Comparison of ENCODE assay signal across 11 mouse cellular contexts in the genomic region with DNA sequence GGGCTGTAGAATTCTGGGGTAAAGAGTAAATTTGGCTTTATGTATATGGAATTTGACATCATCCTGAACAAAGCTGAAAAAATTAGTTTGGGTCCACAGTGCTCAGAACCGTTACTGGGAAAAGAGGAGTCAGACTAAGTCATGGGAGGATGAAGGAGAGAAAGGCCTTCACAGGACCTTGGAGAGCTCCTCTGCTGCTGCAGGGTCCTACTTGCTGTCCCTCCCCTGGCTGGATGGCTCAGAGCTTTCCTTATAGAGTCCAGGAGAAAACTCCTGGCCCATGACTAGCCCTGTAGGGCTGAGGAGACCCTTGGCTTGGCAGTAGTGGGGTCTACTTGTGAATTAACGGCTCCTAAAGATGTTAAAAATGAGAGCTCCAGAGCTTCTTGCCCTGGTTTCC. TPM values are rescaled to one million over a fixed set of nuclear protein-coding genes. Genes with fewer than 3 reads are reported as not detected.
DNase-seq lines count a peak whose midpoint lies in the region; ATAC-seq and TF ChIP-seq lines count a peak whose summit lies in the region.
"Had no signal": no experiment of that assay in that cellular context is flagged by ENCODE, and none has a peak within 500 bp of the region (broad histone marks: within the 10 kb centered on the region; RNA-seq: fewer than 3 reads in every experiment).

No protein-coding gene starts in this region.

- peak; percentile 46; the same call in 1 of the 2 replicates for ATAC-seq in kidney, embryonic 14.5 days (ENCODE audit: low FRiP score, low TSS enrichment)
- no peak for ATAC-seq in G1E (ENCODE audit: extremely low read depth, insufficient number of reproducible peaks, low FRiP score, poor library complexity, severe bottlenecking)
- ATAC-seq in forebrain, postnatal 0 days, result no peak

- no peak overlapping the region for H3K4me2 ChIP-seq in kidney, embryonic 14.5 days (replicated peaks; ENCODE audit: low read depth, low read length)
- H3K4me2 ChIP-seq in forebrain, postnatal 0 days (ENCODE audit: low read depth), result no peak overlapping the region
- H3K4me2 ChIP-seq: embryonic facial prominence, embryonic 15.5 days; stomach, embryonic 15.5 days had no signal

- H3K36me3 ChIP-seq in kidney, embryonic 14.5 days (ENCODE audit: control insufficient read depth, insufficient read depth, low read length), result no peaks in the 10 kb centered on the region
- H3K36me3 ChIP-seq in G1E (replicated peaks), result no peaks in the 10 kb centered on the region
- no peaks in the 10 kb centered on the region for H3K36me3 ChIP-seq in forebrain, postnatal 0 days (ENCODE audit: insufficient read depth)
- H3K36me3 ChIP-seq: embryonic facial prominence, embryonic 15.5 days; stomach, embryonic 15.5 days had no signal

- H3K27ac ChIP-seq in kidney, embryonic 14.5 days (ENCODE audit: low read depth, low read length), result no peak overlapping the region
- no peak overlapping the region for H3K27ac ChIP-seq in forebrain, postnatal 0 days (ENCODE audit: low read depth, low read length)
- H3K27ac ChIP-seq: embryonic facial prominence, embryonic 15.5 days; stomach, embryonic 15.5 days had no signal

- H3K4me3 ChIP-seq in kidney, embryonic 14.5 days (ENCODE audit: low read length), result no peak overlapping the region
- no peak overlapping the region for H3K4me3 ChIP-seq in G1E (ENCODE audit: low read depth, low read length)
- no peak overlapping the region for H3K4me3 ChIP-seq in forebrain, postnatal 0 days (ENCODE audit: low read depth, low read length)
- H3K4me3 ChIP-seq: embryonic facial prominence, embryonic 15.5 days; stomach, embryonic 15.5 days had no signal

- no peak for TF ChIP-seq CTCF in G1E (IDR thresholded peaks at IDR 0.05; ENCODE audit: low read depth, low read length)
- TF ChIP-seq CTCF in forebrain, postnatal 0 days (IDR thresholded peaks at IDR 0.05; ENCODE audit: low read depth), result no peak

- DNase-seq in kidney, adult 9 months, result no peak
- peak; percentile 22 for DNase-seq in G1E (ENCODE audit: low spot score)
- peak; percentile 76 for DNase-seq in embryo, embryonic 10 days (ENCODE audit: low spot score)
- peak; percentile 52 for DNase-seq in lung, postnatal 14 days
- DNase-seq in cerebellum, postnatal 25 days, result no peak
- DNase-seq in thymus, postnatal 36 days, result no peak
- DNase-seq in forebrain, postnatal 0 days, result no peak

- H3K27me3 ChIP-seq in kidney, embryonic 14.5 days (ENCODE audit: control insufficient read depth, insufficient read depth, low read length), result no peaks in the 10 kb centered on the region
- peaks cover 18% of the 10 kb centered on the region for H3K27me3 ChIP-seq in G1E (ENCODE audit: insufficient read depth, low read length)
- no peaks in the 10 kb centered on the region; the same call in 1 of the 2 replicates for H3K27me3 ChIP-seq in forebrain, postnatal 0 days (ENCODE audit: insufficient read depth, low read length)
- H3K27me3 ChIP-seq: embryonic facial prominence, embryonic 15.5 days; stomach, embryonic 15.5 days had no signal

- 25% methylated on average over 2 of the region's 2 CpGs for WGBS in kidney, embryonic 14.5 days
- 43% methylated on average over 2 of the region's 2 CpGs for WGBS in forebrain, postnatal 0 days

- no peak overlapping the region for H3K9ac ChIP-seq in kidney, embryonic 14.5 days (ENCODE audit: low read depth, low read length)
- no peak overlapping the region for H3K9ac ChIP-seq in forebrain, postnatal 0 days
- H3K9ac ChIP-seq: embryonic facial prominence, embryonic 15.5 days; stomach, embryonic 15.5 days had no signal

- no peaks in the 10 kb centered on the region for H3K4me1 ChIP-seq in kidney, embryonic 14.5 days (ENCODE audit: control insufficient read depth, insufficient read depth, low read length)
- H3K4me1 ChIP-seq in G1E (ENCODE audit: insufficient read depth, low read depth, low read length), result no peaks in the 10 kb centered on the region
- 0 out of 2 replicates have a peak, but pooled peaks cover 3% of the 10 kb centered on the region for H3K4me1 ChIP-seq in forebrain, postnatal 0 days (ENCODE audit: insufficient read depth)
- H3K4me1 ChIP-seq: embryonic facial prominence, embryonic 15.5 days; stomach, embryonic 15.5 days had no signal

- no peaks in the 10 kb centered on the region for H3K9me3 ChIP-seq in kidney, embryonic 14.5 days (ENCODE audit: control insufficient read depth, low read length)
- H3K9me3 ChIP-seq in G1E (replicated peaks), result no peaks in the 10 kb centered on the region
- H3K9me3 ChIP-seq in forebrain, postnatal 0 days (ENCODE audit: low read length), result no peaks in the 10 kb centered on the region
- H3K9me3 ChIP-seq: embryonic facial prominence, embryonic 15.5 days; stomach, embryonic 15.5 days had no signal

RNA-seq across cellular contexts. Expression of a gene that starts 8.0 kb away (rescaled TPM):
- not detected in 2 replicates for polyA plus RNA-seq in kidney, embryonic 14.5 days (2014; fragmentation: Nextera tagmentation; extraction: Ambion mirVana)
- total RNA-seq in G1E (2014; fragmentation: Nextera tagmentation), result not detected in 2 replicates
- 0.22 and 0.23 TPM in 2 replicates for total RNA-seq in G1E (2017)
- polyA plus RNA-seq in G1E (2012), result not detected in 2 replicates
- total RNA-seq in forebrain, postnatal 0 days (2014; rRNA removed), result 0.54 and 0.81 TPM in 2 replicates
- 0.62 and 0.85 TPM in 2 replicates for polyA plus RNA-seq in forebrain, postnatal 0 days (2015; fragmentation: Nextera tagmentation; extraction: Ambion mirVana)
- total RNA-seq: liver, adult 2 months had no signal
- polyA plus RNA-seq: liver, adult 2 months had no signal

Comparison
In these comparisons a context has a peak if more than half of its experiments do, and no peak if none do; other contexts are left out.
1. DNase-seq: peak in G1E (single experiment), embryo, embryonic 10 days (single experiment) and lung, postnatal 14 days (single experiment); none in kidney, adult 9 months (single experiment), cerebellum, postnatal 25 days (0 of 2), thymus, postnatal 36 days (0 of 2) and forebrain, postnatal 0 days (single experiment).